Mouse (Mus musculus) kidney, postnatal 14 days (tissue): ENCODE measurements at regions not wholly inside any gene's neighbourhood (a gene's known extent, or its start where the extent isn't known, plus 50 kb on each side); places are given as distances from the start of the nearest gene placed in this dataset.

Source experiments
- DNase-seq: peaks from one replicate; pipeline ENCODE4 v3.0.0; 2022; ENCODE audit warnings: mixed read lengths

GRCm38 (mm10) chr4:56036334-56036733, 504.1 kb upstream of the Klf4 start:
- no peak for DNase-seq

GRCm38 (mm10) chr4:56035543-56035942, 503.3 kb upstream of the Klf4 start:
- no peak for DNase-seq

GRCm38 (mm10) chr4:56028441-56028840, 496.2 kb upstream of the Klf4 start:
- no peak for DNase-seq

GRCm38 (mm10) chr4:56027258-56027657, 495.0 kb upstream of the Klf4 start:
- no peak for DNase-seq

GRCm38 (mm10) chr4:56024478-56024877, 492.2 kb upstream of the Klf4 start:
- DNase-seq: no peak

GRCm38 (mm10) chr4:56018212-56018611, 485.9 kb upstream of the Klf4 start:
- no peak for DNase-seq

- no peak for DNase-seq
Measured at GRCm38 (mm10) chr4:56015481-56015880, 483.2 kb upstream of the Klf4 start.

- DNase-seq: no peak
Measured at GRCm38 (mm10) chr4:56008287-56008686, 476.0 kb upstream of the Klf4 start.

- no peak for DNase-seq
Measured at GRCm38 (mm10) chr4:56004227-56004626, 472.0 kb upstream of the Klf4 start.

GRCm38 (mm10) chr4:56001312-56001731, 469.1 kb upstream of the Klf4 start:
- DNase-seq: peak; percentile 14

GRCm38 (mm10) chr4:55984026-55984425, 451.8 kb upstream of the Klf4 start:
- no peak for DNase-seq

GRCm38 (mm10) chr4:55978539-55978938, 446.3 kb upstream of the Klf4 start:
- no peak for DNase-seq

GRCm38 (mm10) chr4:55976265-55976664, 444.0 kb upstream of the Klf4 start:
- DNase-seq: no peak

- DNase-seq: no peak
Measured at GRCm38 (mm10) chr4:55973706-55974105, 441.4 kb upstream of the Klf4 start.

GRCm38 (mm10) chr4:55972235-55972819, 440.1 kb upstream of the Klf4 start:
- DNase-seq: peak; percentile 39

GRCm38 (mm10) chr4:55960063-55960462, 427.8 kb upstream of the Klf4 start:
- DNase-seq: no peak

GRCm38 (mm10) chr4:55953701-55954100, 421.4 kb upstream of the Klf4 start:
- DNase-seq: no peak

GRCm38 (mm10) chr4:55952220-55952619, 420.0 kb upstream of the Klf4 start:
- peak; percentile 4 for DNase-seq

GRCm38 (mm10) chr4:55941423-55941822, 409.2 kb upstream of the Klf4 start:
- DNase-seq: no peak

- no peak for DNase-seq
Measured at GRCm38 (mm10) chr4:55938383-55938782, 406.1 kb upstream of the Klf4 start.

- no peak for DNase-seq
Measured at GRCm38 (mm10) chr4:55937833-55938232, 405.6 kb upstream of the Klf4 start.

- DNase-seq: peak; percentile 13
Measured at GRCm38 (mm10) chr4:55929141-55929782, 397.0 kb upstream of the Klf4 start.

- DNase-seq: no peak
Measured at GRCm38 (mm10) chr4:55928670-55929069, 396.4 kb upstream of the Klf4 start.

- no peak for DNase-seq
Measured at GRCm38 (mm10) chr4:55928196-55928595, 395.9 kb upstream of the Klf4 start.

GRCm38 (mm10) chr4:55927391-55927790, 395.1 kb upstream of the Klf4 start:
- no peak for DNase-seq
